Mouse (Mus musculus): ENCODE measurements around the gene Rtf2.

Gene Rtf2

DNA sequence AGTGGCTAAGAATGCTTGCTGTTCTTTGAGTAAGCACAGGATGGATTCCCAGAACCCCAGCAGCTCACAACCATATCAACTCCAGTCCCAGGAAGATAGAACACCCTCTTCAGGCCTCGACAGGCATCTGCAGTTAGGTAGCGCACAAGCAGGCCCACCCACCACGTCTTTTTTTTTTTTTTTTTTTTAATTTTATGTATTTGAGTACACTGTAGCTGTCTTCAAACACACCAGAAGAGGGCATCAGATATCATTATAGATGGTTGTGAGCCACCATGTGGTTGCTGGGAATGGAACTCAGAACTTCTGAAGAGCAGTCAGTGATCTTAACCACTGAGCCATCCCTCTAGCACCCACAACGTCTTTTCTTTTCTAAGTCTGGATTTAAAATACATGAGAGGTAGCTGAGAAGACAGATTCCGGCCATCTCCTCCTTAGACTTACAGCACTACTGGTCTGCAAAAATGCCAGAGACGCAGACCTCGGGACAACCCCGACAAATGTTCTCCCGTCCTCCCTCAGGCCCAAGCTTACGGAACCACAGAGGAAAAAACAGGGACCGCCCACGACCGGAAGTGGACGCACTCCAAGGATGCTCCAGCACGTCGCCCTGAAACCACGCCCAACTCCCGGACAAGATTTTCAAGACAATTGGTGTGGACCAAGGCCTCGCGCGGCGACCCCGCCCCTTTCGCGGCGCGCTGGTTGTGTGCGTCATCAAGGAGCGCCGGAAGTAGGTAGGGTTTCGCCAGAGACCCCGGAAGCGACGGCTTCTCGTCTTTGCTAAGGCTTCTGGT lies at the start of gene Rtf2:
Gene Rtf2, plus strand, starts transcription at position 714 of the 797 bp plus-strand sequence.
- DNase-seq = peak; percentile 99

DNA sequence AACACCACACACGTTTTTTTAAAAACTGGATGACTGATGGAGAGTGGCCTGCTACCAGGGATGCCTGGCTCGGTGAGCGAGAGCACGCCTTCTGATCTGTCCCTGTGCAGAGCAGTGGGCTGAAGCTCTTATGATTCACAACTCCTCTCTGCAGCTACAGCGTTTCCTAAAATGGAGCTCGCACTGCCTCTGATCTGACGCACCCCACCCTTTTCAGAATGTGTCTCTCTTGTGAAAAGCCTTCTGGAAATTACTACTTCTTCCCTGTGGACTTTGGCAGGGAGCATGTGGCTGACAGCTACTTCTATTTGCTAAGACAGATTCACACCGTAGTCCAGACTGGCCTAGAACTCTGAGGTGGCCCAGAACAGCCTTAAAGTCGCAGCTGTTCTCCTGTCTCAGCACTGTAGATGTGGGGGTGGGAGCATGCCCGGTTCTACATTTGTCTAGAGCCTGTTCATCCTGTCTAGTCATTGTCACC lies 48.3 kb upstream of the Rtf2 start:
- DNase-seq = no peak

DNA sequence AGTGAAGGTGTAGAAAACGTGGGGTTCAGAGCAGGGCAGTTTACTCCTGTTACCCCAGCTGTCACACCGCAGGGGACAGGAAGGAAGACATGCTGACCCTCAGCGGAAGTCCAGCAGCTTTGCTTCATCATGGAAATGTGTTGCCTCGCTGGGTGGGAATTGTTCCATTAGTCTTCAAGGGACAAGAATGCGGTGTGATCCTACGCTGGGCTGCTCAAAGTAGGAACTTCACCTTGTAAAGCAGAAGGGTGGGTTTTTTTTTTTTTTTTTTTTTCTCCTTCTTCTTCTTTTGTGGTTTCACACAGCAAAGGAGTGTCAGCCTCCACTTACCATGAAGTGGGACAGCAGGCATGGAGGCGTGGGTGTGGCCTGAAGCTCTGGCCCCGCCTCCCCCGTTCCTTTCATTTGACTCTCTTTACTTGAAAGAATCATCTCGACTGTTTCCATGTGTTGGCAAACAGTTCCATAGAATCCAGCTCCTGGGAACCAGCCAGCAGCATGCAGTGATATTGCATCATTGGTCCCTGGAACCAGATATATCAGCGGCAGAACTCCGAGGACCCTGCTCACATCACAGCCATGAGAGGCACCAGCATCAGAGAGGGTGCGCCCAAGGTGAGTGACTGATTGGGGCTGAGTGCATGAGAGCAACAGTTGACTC lies 46.8 kb upstream of the Rtf2 start, which contains the start of gene Cass4:
Gene Cass4, plus strand, starts transcription at position 404 of the 661 bp plus-strand sequence.
- no peak for DNase-seq

DNA sequence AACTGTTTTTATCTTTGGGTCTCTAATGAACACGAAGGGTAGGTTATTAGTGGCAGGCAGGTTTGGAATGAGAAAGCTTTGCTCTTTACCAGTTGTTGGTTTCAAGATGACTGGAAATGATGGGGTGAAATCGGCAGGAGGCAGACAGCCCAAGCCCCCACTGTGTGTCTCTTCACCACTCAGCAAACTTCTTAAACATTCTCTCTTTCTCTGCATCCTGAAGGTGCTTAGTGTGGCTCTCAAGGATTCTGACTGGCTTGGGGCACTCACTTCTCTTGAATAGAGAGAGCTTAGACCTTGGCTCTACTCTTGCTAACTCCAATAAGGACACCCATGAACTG lies 46.3 kb upstream of the Rtf2 start:
- DNase-seq = no peak

DNA sequence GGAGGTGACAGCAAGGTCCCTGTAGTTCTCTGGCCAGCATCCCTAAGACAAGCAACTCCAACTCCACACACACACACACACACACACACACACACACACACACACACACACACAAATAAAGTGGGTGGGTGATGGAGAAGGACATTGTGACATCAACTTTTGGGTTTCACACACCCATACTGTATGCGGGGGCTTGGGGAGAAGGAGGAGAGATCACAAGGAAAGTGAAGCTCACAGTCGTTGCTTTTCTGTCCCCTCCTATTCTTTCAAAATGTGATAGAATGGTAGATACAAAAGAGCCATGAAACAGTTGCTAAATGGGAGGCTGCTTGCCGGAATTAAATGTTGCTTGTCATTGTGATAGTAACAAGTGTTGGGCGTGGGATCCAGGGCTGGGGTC lies 45.7 kb upstream of the Rtf2 start:
- no peak for DNase-seq

DNA sequence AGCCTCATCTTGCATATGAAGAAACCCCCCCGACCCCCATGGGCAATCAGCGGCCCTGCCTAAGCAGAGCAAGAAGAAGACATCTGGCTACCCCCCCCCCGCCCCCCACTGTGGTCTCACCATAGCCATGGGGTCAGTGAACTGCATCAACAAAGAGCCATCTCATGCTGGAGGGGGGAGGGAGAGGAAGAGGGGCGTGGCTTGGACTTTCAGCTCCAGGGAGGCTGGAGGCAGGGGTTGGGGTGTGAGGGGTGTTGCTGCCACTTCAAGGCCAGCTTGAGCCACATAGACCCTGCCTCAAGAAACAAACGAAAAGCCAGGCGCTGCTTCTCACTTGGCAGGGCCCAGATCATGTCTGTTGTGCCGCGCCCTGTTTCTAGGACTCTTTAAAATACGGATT lies 44.4 kb upstream of the Rtf2 start:
- DNase-seq = no peak

DNA sequence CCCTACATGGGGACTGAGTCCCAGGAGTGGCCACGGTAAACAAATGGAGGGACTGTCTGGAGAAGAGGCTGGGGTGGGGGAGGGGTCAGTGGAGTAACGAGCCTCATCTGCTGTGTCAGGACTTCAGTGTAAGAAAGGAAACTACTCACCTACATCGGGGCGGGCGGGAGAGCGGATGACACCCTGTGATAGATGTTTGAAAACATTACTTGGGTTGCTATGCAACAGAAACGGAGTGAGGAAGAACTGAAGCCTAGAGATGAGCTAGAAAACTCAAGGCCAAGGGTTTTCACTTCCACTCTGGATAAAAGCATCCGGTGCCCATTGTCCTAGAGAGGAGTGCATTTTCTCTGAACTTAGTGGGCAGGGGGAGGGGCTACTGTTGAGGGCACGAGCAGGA lies 40.5 kb upstream of the Rtf2 start:
- DNase-seq = no peak

DNA sequence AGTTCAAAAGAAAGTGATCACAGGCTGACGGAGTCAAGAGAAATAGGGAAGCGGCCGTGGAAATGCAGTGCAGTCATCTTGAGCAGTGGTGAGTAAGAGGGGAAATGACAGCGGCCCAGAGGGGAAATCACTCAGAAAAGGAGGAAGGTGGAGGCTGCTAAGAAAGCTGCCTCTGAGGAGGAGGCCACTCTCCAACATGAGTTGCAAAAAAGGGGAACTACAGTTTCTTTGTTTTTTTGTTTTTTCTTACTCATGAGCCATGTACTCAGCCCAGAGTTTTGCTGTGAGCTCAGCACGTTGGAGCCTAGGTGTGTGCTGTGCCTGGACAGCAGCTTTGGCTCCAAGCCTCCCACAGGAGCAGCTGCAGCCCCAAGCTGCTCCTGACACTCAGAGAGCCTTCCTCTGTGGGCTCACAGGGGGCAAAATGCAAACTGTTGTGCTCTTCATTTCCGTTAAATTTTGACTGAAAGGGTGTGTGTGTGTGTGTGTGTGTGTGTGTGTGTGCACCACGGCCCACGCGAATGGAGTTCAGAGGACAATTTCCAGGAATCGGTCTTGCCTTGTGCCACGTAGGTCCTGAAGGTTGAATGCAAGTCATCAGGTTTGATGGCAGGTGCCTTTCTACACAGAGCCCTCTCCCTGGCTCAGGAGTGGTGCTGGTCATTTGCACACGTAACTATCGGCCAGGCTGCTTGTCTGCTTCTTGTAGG lies 39.1 kb upstream of the Rtf2 start:
- peak; percentile 16 for DNase-seq

DNA sequence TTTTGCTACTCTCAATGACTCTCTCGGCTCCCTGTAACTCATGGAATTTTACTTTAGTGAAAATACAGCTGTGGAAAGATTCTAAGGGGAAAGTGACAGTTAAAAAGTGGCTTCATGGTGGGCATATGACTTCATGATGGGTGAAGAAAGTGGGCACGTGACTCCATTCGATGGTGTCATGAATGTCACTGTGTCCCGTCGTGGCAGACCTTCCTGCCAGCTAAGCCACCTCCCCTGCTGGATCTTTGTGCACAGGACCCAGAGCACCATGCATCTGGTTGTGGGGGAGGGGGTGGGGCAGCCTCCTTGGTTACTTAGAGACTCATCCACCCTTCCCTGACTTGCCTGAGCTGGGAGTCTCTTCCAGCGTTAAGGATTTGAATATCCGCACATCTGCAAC lies 36.1 kb upstream of the Rtf2 start:
- DNase-seq = no peak

DNA sequence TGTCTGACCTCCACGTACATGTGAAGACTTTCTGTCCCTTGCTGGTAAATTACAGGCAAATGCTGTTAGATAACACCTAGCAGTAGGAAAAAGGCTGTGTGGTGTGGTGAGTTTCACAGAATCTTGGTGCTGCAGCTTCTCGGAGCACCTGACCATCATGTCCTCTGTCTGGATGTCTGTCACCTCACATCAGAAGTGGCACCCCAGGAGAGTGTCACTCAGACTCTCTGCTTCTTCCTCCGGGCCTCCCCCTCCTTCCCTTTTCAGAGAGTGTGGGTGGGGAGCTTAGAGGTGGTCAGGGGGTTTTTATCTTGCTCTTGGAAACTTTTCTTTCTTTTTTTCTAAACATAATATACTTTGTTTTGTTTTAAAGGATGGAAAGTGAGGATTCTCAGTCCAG lies 35.3 kb upstream of the Rtf2 start:
- no peak for DNase-seq

DNA sequence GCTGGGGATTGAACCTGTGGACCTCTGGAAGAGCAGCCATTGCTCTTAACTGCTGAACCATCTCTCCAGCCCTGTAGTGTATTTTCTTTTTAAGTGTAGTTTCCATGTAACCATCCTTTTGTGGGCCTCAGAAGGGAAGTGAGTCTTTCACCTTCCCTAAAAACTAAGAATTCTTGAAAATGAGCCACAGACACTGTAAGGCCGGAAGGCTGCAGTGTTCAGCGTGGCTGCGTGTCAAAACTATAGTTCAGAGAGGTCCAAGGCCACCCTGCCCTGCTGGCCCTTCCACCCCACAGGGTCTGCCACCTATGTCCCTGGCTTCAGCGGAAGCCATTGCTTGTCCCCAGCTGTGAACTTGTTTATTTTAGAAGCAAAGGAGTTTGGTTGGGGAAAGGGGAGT lies 34.2 kb upstream of the Rtf2 start:
- peak; percentile 11 for DNase-seq

DNA sequence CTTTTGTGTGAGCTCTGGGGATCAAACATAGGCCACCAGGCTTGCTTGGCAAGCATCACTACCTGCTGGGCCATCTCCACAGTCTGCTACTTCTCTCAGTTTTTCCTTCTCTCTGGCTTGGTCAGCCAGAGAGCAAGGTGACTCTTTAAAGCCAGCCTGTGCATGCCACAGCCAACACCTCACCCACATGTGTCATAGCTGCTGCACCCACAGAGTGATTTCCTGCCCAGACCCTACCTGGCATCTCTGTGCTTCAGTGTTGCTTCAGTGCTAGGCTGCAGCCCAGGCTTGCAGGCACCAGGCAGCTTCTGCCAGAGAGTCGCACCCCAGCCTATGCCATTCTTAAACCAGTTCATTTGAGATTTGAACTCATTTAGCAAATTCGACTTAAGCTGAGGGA lies 32.9 kb upstream of the Rtf2 start:
- no peak for DNase-seq

DNA sequence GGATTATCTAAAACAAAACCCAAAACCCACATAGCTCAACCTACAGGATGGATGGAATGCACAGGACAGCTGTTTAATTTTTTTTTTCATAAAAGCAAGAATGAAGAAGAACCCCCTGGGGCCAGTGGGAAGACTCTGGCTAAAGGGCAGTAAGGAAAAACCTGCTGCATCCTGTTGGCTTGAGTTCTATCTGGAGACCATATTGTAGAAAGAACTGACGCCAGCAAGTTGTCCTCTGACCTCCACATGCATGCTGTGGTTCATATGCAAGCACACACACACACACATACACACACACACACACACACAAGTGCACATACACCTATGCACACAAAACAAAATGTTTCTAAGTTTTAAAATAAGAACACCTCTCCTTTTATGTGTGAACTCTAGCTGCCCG lies 29.7 kb upstream of the Rtf2 start:
- no peak for DNase-seq

DNA sequence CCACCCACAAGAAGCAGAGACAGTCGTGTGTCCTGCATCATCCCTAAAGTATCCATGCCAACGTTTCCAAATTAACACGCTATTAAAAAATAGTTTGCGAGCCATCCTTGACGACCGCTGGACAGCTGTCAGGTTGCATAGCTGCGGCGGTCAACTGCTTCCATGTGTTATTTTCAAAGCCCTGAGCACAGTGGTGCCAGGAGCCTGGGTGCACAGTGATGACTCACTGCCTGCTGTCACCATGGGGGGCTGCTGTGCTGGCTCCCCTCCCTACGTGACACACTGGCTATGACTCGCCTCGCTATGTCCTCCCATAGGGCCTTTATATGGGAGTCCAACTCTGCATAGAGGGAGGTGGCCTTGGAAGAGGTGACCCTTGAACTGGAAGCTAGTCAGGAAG lies 29.3 kb upstream of the Rtf2 start:
- no peak for DNase-seq

DNA sequence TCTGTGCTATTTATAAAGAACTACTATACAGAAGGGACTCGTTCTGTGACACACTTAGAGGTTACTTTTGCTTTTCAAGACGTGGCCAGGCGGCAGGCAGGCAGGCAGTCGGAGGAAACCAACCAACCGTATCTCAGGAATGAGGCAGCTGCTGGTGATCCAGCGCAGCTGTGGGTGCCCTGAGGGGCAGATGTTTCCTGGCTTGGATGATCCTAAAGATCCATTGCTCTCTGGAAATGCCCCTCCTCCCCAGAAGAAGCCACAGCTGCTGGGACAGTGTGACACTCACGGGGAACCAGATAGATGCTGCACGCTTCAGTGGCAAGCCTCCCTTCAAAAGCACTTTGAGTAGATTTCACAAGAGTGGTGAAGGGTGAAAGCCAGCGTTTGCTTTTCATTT lies 27.9 kb upstream of the Rtf2 start:
- peak; percentile 20 for DNase-seq

DNA sequence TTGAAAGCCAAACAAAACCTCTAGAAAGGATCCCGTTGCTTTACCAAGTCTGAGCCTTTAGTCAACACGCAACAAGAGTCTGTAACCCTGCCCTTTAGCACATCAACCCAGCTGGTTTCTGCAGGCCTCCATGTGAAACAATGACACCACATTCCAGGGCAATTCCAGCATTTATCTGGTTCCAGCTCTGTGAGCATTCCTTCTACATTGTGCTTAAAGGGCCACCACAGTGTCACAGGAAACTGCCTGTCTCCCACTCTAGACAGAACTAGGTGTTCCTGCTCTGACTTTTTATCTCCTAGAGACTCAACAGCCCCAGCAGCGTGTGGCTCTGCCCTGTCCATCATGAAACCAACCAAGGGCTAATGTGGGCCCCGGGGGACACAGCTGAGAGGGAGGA lies 27.1 kb upstream of the Rtf2 start:
- no peak for DNase-seq

DNA sequence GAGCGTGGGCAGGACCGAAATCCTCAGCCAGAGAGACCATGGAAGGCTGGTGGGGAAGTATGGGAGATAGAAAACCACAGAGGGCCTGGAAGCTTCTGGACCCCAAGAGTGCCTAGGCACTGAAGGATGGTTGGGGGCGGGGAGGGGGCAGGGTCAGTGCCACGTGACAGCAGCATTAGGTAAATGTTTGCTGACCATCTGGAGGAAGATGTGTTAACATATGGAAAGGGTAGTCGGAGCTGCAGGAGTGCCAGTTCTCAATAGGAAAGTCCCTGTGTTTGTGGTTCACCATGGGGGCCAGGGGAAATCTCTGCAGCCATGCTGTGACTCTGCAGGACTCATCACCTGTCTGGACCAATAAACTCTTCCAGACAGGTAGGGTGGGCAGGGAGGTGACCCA lies 26.5 kb upstream of the Rtf2 start:
- no peak for DNase-seq

DNA sequence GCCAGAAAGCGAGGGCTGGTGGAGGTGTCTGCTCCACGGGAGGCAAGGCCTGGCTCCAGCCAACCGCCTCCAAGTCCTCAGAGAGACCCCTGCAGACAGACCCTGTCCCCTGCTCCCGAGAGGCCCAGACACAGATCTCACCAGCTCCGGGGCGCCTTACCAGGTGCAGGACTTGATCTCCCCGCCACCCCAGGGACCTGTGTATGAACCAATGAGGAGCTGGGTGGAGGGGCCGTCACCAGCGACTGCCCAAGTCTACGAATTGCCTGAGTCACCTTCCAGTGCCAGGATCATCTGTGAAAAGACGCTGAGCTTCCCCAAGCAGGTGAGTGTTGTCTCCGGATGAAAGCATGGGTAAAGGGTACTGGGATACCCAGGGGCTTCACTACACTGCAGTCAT lies 24.1 kb upstream of the Rtf2 start:
- DNase-seq = no peak

DNA sequence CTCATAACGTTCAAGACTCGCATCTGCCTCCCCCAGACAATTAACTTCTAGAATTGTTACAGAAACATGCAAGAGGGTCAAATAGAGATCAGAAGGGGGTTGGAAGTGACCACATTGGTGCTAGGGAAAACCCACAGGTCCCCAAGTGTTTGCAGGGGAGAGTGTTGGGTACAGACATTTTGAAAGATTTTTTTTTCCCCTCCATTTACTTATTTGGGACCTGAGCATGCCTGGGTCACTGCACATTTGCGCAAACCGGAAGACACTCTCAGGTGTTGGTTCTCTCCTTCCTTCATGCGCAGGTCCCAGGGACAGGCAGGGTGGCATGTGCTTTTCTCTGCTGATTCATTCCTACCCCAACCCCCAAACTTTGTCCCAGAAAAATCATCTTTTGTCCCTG lies 23.5 kb upstream of the Rtf2 start:
- no peak for DNase-seq

DNA sequence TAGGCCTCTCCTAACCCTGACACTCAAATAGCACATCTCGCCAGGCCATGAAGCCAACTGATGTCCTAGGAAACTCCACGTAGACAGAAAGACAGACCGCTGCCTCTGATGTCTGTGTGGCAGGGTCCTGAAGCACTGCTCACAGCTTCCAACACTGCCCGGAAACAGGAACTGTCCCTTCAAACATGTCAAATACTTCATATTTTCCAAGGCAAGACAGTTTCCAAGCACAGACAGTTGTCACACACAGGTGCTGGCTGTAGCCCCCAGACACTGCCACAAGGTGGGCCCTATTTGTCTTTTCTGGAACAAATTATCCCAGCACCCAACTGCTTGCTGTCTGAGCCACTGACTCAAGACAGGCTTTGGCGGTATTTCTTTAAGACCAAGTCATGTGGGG lies 22.1 kb upstream of the Rtf2 start:
- no peak for DNase-seq

DNA sequence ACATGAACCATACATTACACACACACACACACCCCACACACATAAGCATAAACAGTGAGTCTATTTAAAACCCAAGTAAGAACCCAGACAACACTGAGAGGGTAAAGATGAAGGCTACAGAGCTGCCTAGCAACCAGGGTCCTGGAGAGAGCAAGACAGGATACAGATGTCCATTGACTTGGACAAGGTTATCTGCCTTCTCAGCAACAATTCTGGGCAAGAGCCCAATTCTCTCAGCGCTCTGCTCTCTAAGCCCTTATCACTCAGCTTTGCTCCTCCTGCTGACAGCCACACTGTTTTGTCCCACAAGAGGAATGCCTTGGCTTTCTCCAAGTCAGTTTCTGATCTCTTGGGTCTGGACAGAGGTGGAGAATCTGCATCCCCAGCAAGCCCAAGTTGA lies 9.7 kb upstream of the Rtf2 start:
- peak; percentile 26 for DNase-seq

DNA sequence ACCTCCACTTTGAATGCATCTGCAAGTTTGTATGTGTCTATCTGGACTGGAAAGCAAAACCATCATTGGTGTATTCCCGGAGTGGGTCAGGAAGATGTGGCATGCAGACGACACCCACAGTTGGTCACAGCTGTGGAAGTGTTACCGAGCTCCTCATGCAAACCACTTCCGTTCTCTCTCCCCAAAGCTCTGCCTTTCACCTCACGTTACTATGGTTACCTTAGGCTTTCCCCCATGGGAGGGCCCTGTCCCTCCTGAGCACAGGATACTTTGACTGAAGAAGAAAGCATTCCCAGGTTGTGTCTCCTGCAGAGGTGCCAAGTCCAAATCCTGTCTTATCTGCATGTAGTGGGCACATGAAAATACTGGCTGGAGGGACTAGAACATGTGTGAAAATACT lies 6.6 kb upstream of the Rtf2 start:
- no peak for DNase-seq

DNA sequence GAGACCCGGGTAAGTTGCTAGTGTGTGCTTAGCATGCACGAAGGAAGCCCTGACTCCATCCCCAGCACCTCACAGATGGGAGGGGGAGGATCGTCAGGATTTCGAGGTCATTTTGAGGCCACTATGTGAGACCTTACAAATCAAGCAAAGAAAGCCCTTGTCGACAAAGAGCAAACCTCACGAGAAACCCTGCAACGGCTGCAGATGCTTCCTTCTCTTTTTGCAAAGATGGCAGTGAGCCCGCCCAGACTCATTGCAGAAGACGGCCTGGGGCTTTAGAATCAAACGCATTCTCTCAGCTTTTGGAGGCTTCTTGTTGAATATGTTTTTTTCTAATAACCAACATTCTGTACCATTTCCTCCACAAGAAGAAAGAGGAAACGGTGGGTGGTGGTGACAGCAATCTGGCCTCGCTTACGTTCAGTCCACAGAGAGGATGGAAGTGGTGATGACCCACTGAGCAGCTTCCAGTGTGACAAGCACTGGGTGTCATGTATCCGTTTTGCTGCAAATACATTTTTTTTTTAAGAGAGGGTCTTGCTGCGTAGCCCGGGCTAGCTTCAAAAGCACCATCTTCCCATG lies 2.9 kb upstream of the Rtf2 start:
- no peak for DNase-seq

DNA sequence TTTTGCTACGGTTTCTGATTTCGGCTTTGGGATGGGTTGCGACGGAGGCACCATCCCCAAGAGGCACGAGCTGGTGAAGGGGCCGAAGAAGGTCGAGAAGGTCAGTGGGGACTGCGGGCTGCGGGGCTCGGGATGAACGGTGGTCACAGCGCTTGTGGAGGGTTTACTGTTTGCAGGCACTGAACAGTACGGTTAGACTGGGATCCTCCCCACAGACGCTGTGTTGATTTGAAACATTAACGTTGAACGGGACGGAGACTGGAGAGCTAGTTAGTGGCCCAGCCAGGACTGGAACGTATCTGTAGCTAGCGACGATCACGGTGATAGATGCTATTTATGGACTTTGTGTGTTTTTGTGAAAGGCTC lies 267 bp downstream of the Rtf2 start:
- DNase-seq = no peak

All from kidney, adult 9 months (tissue).